Mouse (Mus musculus) right cerebral cortex, postnatal 25 days (tissue): ENCODE results near the gene Sntg2.
A peak's percentile ranks its signal among the peaks of the same experiment; 100 is the strongest.

Experiments
- DNase-seq: peaks from one replicate; pipeline ENCODE4 v3.0.0; 2022

Sntg2 gene

DNA sequence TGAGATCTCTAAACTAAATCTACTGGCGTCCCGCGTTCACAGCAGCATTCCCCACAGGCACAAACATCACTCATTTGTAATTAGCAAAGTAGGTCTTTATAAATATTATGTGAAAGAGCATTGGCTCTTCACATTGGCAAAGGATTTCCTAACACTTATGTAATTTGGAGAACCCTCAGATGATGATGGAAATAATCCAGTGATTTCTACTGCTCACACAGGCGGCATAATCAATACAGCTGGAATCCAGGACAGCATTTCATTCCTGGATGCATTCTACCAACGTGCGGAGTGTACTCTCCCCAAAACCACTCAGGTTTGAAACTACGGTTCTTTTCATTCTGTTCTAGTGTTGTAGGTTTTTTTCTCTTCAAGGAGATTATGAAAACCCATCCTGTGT, 172.6 kb downstream of the Sntg2 start:
- DNase-seq, result no peak

DNA sequence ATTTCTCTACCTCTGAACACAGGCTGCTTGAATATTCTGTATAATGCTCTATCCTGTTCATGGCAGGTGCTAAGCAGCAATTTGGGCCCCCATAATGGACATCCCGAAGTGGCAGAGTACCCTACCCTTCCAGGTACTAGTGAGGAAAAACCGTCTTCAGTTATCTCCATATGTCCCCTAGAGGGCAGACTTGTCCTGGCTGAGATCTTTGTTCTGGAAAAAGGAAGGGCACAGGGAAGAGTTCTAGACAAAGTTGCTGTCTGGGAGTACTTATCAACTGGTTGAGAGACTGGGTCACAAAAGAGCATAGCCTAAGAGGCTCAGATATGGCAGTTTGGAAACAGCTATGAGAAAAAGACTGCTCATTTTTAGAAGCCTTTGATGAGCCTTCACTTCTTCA, 173.4 kb downstream of the Sntg2 start:
- peak; percentile 49 for DNase-seq

DNA sequence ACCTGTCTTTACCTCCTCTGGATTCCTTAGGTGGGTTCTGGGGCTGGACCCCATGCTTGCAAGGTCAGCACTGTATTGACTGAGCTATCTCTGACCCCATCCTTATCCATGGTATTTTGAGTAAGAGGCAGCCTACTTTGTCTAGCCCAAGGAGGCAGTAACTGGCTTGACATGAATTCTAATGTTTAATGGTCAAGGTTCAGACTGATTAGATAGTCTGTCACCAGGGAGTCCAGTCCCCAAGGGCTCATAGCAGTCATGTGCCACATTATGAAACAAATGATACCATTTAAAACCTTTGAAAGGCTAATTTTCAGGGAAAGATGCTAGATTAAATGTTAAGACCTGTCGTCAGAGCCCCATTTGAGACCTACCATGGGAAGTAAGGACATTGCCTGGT, 174.9 kb downstream of the Sntg2 start:
- DNase-seq, result no peak

GRCm38 (mm10) chr12:30181721-30182120, 191.5 kb downstream of the Sntg2 start:
- no peak for DNase-seq

DNA sequence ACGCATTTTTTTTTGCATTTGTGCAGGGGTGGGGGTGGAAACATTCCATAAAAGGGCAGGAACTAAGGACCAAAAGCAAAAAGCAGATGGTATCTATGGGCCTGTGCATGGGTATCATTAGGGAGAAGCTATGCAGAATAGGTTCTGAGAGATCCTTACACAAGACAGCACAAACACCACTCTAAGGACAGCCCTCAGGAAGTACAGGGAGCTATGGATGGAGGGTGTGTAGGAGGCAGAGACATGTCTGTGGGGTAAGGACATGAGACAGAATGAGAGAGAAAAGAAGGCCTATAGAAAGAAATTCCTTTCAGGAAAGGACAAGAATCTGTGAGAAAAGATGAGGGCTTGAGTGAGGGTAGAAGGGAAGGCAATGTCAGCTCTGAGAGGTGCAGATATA, 193.6 kb downstream of the Sntg2 start:
- DNase-seq, result no peak

GRCm38 (mm10) chr12:30177966-30178365, 195.2 kb downstream of the Sntg2 start:
- DNase-seq, result no peak

- no peak for DNase-seq
These were observed 195.6 kb downstream of the Sntg2 start for GRCm38 (mm10) chr12:30177529-30177928.

- DNase-seq, result no peak
These were observed 204.7 kb downstream of the Sntg2 start for GRCm38 (mm10) chr12:30168491-30168890.

DNA sequence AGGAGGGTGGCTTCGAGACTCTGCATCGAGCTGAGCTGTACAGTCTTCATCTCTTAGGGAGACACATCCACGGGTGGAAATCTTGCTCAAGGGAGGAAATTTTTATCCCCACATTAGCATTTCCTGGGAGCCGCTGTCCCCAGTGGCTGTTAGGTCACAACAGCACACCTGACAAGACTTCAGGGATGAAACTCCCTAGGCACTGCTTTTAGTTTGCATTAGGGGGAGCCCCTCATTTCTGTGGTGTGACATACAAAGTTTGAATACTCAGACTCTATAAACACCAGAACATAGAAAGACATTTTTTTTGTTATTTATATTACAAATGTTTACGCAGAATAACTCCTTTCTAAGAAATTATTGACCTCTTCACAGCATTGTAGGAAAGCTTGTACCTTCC, 208.6 kb downstream of the Sntg2 start:
- no peak for DNase-seq

GRCm38 (mm10) chr12:30164005-30164404, 209.2 kb downstream of the Sntg2 start:
- DNase-seq, result no peak

DNA sequence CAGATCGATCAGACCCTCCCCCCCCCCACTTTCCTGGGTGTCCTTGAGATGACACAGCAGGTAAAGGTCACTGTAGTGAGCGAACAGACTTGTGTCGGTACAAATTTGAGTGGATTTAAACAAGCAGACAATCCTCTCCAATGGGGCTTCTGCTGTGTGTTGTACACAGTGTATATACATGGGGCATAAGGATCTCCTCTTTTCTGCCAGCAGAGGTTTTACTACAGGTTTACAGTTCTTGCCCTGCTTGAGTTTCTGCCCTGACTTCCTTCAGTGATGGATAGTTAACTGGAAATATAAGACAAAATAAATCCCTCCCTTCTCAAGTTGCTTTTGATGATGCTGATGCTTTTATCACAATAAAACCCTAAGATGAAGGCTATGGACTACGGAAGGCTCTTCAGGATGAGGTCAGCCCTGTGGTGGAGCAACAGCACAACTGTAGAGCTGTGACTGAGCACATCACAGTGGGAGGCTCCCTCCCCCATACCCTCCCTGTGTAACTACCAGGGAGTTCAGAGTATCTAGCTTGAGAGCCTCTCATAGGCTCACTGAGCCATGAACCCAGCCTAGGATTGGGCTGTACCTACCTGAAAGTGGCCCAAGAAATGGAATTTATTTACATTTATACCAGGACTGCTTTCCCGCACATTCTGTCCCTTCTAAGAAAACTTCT, 211.3 kb downstream of the Sntg2 start:
- no peak for DNase-seq

GRCm38 (mm10) chr12:30160475-30160874, 212.7 kb downstream of the Sntg2 start:
- no peak for DNase-seq

DNA sequence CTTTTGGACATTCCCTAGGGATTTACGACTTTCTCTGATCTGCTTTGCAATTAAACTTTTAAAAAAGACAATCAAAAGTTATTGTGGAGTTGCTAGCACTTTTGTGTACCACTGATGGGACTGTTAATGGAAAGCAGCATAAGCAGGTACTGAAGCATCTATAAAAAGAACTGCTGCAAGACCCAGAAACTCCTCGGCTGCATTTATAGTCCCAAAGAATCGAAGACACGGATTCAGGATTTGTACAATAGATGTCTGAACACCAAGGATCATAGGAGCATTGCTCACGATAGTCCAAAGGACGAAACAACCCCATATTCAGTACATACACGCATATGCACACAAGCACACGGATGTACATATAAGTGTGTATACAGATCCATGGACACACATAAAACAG, 213.4 kb downstream of the Sntg2 start:
- no peak for DNase-seq

DNA sequence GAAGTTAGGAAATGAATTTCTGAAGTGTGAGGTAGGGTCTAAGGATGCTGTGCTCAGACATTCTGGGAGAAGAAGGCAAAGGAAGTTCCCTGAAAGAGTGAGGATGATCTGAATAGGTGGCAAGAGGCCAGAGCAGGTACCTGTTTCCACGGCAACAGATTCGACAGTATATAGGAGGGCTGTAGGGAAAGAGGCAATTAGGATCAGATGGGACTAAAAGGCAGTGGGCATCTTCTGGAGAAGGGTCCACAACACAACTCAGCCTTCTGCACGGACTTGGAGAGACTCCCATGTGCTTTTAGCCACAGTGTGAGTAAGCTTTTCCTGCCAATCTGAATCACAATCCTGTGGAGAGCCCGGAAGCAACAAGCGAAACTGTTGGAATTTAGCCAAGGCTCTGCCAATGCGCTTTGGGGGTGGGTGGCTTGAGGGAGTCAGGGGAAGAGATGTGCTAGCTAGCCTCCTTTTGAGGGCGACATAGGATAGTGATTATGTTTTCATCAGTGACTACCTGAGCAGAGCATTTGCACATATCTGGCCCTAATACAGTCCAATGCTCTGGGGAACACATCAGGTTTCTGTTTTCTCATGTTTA, 219.0 kb downstream of the Sntg2 start:
- DNase-seq, result no peak

- DNase-seq, result no peak
These were observed 231.1 kb downstream of the Sntg2 start for GRCm38 (mm10) chr12:30142085-30142484.

GRCm38 (mm10) chr12:30132524-30132923, 240.7 kb downstream of the Sntg2 start, which contains the start of gene Tpo:
Gene Tpo, minus strand, starts transcription at chr12:30132624.
- no peak for DNase-seq

DNA sequence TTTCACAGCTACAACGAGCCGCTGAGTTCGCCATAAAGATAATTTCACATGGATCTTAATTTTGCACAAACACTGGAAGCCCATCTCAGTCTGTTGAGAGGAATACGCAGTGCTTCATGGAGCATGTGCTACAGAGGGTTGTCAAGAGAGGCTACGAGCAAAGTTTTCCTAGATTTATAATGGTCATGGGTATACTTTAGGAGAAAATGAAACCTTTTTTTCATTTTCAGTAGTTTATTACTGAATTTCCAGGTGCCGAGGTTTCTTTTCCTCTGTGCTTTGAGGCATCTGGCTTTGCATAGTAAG, 243.8 kb downstream of the Sntg2 start:
- no peak for DNase-seq

DNA sequence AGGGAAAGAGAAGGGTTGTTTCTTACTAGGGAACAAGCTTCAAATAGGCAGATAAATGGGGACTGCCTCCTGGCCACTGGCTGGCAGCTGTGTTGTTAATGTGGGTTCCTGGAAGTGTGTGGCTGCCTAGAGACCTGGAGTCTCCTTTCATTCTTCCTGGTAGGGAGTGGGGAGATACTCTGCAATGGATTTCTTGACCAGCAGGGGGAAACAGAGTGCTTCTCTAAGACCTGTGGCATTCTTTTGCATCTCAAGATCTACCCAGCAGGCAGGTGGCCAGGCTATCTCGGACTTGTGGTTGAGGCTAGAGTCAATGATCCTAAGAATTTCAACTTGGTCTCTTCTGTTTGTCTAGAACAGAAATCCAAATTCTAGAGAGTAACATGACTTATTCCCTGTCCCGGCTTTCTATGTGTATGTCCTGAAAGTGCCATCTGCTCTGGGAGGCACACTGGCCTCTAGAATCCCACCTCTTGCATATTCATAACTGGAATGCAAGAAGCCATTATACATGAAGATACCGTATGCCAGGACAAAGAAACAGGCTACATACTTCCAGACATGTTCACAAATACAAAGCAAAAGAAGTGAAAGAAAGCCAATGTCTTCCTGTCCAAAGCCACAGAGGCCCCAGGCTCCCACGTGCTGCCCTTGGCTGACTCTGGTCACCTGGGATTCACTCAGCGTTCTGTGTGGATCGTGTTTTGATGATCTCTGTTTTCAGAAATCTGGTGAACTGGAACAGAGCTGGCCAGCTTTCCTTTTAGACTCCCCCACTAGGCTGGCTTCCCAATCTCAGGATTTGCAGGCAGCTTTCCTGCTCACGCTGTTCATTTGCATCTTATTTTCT, 244.4 kb downstream of the Sntg2 start:
- DNase-seq, result peak; percentile 72
